Mouse (Mus musculus) stomach, postnatal 0 days (tissue): ENCODE results near the gene Ric1.

Experiments
- CTCF ChIP-seq: IDR thresholded peaks from 2 replicates; pipeline ENCODE4 v1.5.1; 2016; ENCODE audit warnings: antibody characterized with exemption, low read depth, mild to moderate bottlenecking, moderate library complexity
- EP300 ChIP-seq: optimal IDR thresholded peaks from 2 replicates; pipeline ENCODE3; 2016; ENCODE audit warnings: antibody characterized with exemption

- TF ChIP-seq CTCF (no peak), EP300 (no peak)
These were observed 8.0 kb upstream of the Ric1 start for GRCm38 (mm10) chr19:29514130-29514529.
